Mouse (Mus musculus) testis, adult 2 months (tissue): ENCODE results near the gene Ulk4.

Experiments
- CTCF ChIP-seq: fragments of 200-500 bp; IDR thresholded peaks from 2 replicates; pipeline ENCODE4 v1.5.1; 2012; ENCODE audit warnings: low read depth, mild to moderate bottlenecking, inconsistent platforms, low read length, moderate library complexity; ENCODE audit not compliant: control insufficient read depth, insufficient read depth, insufficient replicate concordance
- POLR2A ChIP-seq: fragments of 200-500 bp; IDR thresholded peaks from 2 replicates; pipeline ENCODE4 v1.6.1; 2012; ENCODE audit warnings: low read depth, mild to moderate bottlenecking, inconsistent platforms, low read length, moderate library complexity; ENCODE audit not compliant: control insufficient read depth

DNA sequence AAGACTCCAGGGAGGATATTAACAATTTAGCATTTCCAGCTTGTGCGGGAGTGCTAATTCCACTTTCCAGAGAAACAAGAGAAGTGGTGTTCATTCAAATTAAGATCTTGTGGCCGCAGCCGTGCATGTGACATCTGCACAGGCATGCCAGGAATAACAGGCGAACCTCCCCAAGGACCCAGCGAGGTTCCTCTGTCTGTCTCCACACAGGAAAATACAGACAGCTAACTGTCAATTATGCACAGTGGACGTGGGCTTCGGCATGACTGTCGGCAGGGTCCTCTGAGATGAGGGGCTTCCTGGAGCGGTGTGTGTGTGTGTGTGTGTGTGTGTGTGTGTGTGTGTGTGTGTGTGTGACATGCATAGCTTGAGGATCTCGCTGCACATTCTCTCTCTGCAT is 284.0 kb downstream of the Ulk4 start:
- TF ChIP-seq CTCF (no peak), POLR2A (no peak)
